Mouse (Mus musculus): ENCODE results near the gene Ppp1r12c.
"Not testable (repeated sequence)": the region's sequence is repeated elsewhere in the genome, so short reads cannot be mapped to it uniquely, and the experiment has no call there.

Ppp1r12c gene

DNA sequence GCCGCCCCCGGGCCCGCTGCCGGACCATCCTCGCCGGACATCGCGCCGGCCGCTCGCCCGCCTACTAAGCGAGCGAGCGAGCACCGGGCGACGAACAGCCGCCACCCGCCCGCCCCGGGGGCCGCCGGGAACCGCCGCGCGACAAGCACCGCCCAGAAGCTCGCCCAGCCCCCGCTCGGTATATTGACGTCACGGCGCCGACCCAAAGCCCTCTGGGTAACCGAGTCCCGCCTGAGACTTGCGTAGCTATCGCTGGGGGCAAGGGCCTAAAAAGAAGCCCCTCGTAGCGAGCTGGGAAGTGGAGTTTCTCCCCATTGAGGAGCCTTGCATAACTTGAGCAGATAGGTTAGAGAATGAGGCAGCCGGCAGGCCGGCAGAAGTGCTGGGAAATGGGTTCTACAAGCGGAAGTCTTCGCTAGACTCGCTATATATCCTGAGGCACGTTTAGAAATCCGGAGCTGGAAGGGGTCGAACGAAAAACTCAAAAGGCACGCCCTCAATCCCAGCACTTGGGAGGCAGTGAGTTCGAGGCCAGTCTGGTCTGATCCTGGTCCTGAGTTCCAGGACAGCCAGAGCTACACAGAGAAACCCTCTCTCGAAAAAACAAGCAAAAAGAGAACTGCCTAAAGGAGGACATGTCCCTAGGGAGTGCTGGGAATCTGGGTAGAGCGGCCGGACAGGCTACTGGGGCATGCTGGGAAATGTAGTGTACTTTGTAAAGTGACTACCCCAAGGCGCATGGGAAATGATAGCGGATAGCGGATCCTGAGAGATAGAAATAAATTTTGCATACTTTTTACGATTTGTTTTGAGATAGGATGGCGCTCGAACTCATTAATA, at the start of gene Ppp1r12c:
TSS of gene Ppp1r12c (minus strand) at position 123 of the 840 bp plus-strand sequence.
- peak; percentile 86 for DNase-seq (ENCODE audit: low read depth, low spot score)

DNA sequence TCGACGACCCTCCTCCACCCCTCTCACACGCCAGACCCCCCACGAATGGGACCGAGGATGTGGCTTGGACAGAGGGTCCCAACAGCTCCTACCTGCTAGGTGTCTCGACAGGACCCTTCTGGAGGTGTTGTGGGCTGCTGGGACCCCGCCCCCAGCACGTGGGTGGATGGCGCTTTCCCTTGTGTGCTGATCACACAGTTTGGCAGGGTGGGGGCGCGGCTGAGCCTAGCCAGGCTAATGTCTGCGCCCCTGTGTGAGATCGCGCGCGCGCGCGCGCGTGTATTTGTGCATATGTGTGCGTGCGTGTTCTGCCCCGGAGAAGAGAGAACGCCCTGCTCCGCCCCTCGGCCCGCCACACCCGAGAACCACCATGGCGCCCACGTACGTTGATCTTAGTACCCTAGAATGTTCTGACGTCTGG, 45.8 kb upstream of the Ppp1r12c start, which contains the start of gene Syt5:
TSS of gene Syt5 (minus strand) at position 321 of the 421 bp plus-strand sequence.
- no peak for DNase-seq (ENCODE audit: low read depth, low spot score)

GRCm38 (mm10) chr7:4546591-4547131, 45.2 kb upstream of the Ppp1r12c start:
- peak; percentile 69 for DNase-seq (ENCODE audit: low read depth, low spot score)

DNA sequence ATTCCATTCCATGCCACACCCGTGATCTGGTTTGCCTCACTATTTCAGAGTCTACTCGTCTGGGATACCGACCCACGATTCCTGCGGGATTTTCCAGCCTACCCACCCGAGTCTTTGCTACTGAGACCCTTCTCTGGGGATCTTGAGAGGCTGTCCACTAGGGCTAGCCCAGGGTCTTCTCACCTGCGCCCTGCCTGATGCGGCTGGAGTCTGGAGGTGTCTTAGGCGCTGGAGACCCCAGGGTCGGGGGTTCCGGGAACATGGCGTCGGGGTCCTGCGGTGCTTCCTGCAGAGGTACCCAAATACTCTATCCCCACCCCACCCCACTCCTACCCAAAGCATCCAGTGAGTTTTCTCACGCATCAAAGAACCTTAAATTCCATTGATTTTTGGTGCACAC, 44.6 kb upstream of the Ppp1r12c start:
- DNase-seq (ENCODE audit: low read depth, low spot score) = no peak

GRCm38 (mm10) chr7:4542013-4542412, 40.5 kb upstream of the Ppp1r12c start:
- DNase-seq (ENCODE audit: low read depth, low spot score) = no peak

DNA sequence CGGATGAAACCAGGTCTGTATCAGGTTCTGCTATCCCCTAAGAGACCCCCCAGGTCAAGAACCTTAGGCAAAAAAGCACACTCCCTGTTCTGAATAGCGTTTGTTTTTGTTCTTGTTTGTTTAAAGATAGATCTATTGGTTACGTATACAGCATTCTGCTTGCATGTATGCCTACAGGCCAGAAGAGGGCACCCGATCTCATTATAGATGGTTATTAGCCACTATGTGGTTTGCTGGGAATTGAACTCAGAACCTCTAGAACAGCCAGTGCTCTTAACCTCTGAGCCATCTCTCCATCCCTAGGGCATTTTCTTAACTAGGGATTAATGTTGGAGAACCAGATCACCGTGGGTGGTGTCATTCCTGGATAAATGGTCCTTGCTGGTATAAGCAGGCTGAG, 39.9 kb upstream of the Ppp1r12c start:
- DNase-seq (ENCODE audit: low read depth, low spot score) = no peak

GRCm38 (mm10) chr7:4539019-4539418, 37.5 kb upstream of the Ppp1r12c start:
- no peak for DNase-seq (ENCODE audit: low read depth, low spot score)

DNA sequence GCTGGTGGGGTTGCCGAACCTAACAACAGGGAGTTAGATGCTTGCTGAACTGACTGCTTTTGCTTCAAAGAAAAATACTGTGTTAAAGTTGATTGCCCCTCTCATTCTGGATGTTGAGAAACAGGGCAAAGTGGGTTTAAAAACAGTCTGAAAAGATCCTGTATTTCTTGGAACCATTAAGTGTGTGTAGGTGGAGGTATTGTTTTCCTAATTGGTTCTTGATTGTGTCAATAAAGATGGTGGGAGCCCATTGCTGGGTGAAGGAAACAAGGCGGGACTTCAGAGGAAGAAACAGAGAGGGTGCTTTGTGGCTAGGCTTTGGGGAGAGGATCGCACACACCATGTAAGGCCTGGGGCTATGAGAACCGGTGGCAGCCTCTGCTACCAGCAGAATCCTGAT, 35.7 kb upstream of the Ppp1r12c start:
- DNase-seq (ENCODE audit: low read depth, low spot score) = no peak

- no peak for DNase-seq (ENCODE audit: low read depth, low spot score)
These were observed 34.9 kb upstream of the Ppp1r12c start for GRCm38 (mm10) chr7:4536369-4536768.

DNA sequence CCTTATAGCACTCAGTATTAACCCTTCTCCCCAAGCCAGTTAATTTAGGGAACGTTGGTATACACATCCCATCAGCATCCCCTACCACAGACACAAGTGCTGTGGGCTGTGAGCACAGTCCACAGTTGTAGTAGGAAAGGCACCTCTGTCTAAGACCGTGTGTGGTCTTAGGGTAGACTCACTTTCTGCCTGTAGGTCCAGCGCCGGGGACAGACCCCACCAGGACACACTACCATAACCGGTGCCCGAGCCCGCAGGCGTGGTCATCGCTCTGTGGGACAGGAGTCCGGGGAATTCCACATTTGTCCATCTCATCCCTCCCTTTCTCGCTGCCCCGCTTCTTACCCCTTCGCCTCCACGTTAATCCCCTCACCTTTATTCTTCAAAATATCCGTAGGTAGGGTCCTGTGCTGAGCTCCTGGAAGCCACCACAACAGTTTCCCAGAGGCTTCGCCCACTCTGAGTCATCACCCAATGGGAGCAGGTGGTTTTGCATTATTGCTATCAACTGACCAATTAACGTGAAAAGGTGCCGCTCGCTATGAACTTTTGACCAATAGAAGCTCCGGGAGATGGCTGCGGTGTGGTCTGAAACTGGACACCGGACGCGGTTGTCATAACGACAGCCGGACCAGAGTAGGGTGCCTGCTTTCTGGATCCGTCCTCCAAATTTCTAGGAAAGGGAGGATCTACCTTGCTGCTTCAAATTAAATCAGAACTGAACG, 30.7 kb upstream of the Ppp1r12c start, which contains the start of gene Dnaaf3:
TSS of gene Dnaaf3 (minus strand) at position 449 of the 725 bp plus-strand sequence.
- DNase-seq (ENCODE audit: low read depth, low spot score) = peak; percentile 79

DNA sequence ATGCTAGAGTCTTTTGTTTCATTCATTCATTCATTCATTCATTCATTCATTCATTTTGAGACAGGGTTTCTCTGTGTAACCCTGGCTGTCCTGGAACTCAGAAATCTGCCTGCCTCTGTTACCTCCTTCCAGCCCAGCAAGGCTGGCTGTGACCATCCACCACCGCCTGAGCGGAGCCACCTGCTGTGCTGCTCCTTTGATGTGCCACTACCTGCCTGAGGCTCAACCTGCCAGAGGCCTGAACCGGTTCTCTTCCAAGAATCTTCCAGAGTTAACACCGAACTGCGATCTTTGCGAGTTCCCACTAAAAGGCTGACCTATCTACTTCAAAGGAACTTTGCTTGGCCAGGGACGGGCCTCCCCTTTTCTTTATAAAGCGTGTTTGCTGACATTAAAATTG, 28.7 kb upstream of the Ppp1r12c start:
- DNase-seq (ENCODE audit: low read depth, low spot score) = not testable (repeated sequence)

- DNase-seq (ENCODE audit: low read depth, low spot score) = no peak
These were observed 25.8 kb upstream of the Ppp1r12c start for GRCm38 (mm10) chr7:4527302-4527689.

- peak; percentile 86 for DNase-seq (ENCODE audit: low read depth, low spot score)
These were observed 25.1 kb upstream of the Ppp1r12c start for GRCm38 (mm10) chr7:4526341-4527301.

DNA sequence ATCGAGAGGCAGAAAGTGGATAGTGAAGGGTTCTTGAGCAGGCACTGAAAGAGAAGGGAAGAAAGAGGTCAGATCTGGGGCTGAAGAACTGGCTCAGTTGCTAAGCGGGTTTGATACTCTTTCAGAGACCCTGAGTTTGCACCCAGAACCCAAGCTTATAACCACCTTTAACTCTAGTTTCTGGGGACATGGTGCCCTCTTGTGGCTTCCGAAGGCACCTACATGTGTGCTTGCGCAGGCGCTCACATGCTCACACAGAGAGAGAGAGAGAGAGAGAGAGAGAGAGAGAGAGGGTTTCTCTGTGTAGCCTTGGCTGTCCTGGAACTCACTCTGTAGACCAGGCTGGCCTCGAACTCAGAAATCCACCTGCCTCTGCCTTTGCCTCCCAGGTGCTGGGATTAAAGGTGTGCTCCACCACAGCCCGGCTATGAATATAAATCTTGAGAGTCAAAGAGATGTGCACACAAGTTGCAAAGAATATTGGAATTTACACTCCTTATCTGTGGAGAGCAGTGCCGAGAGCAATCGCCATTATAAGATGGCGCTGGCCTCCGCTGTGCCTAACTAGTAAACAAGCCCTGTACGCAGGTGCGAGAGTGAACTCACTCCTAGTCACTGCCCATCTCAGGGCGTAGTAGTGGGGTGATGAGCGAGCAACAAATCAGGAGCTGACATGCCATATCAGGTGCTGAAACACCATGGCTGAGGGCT, 22.9 kb upstream of the Ppp1r12c start, which contains the start of gene Tnni3:
TSS of gene Tnni3 (minus strand) at position 18 of the 711 bp plus-strand sequence.
- DNase-seq (ENCODE audit: low read depth, low spot score) = not testable (repeated sequence)

GRCm38 (mm10) chr7:4523205-4524130, 22.0 kb upstream of the Ppp1r12c start:
- DNase-seq (ENCODE audit: low read depth, low spot score) = no peak

GRCm38 (mm10) chr7:4522292-4522691, 20.8 kb upstream of the Ppp1r12c start:
- DNase-seq (ENCODE audit: low read depth, low spot score) = no peak

DNA sequence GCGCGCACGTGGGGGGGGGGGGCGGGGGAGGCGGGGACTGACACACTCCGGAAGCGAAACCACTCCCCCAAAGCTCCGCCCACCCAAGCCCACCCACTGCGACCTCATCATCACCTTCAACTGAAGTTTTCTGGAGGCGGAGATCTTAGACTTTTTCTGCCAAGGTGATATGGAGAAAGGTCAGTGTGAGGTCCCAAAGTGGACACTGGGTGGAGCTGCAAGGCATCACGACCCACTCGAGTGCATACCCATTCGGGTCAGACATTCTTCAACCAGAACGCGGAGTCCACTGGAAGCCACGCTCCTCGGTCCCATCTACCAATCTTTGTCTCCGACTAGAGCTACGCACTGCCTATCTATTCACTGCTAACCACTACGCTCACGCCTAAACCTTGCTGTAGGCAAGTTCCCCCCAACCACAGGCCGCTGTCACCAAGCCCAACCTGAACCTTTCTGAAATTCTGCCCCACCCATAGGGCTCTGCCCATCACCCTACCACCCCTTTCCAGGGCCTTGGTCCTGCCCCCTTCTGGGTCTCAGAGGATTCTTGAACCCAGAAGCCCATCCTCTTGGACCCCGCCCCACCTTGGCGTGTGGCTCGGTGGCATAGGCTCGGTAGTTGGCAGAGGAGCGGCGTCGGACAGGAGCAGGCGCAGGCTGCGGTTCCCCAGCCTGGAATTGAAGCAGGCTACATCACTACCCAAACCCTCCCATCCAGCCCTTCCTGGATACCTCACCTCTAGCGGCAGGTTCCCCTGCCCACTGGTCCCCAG, 19.9 kb upstream of the Ppp1r12c start:
- DNase-seq (ENCODE audit: low read depth, low spot score) = no peak

DNA sequence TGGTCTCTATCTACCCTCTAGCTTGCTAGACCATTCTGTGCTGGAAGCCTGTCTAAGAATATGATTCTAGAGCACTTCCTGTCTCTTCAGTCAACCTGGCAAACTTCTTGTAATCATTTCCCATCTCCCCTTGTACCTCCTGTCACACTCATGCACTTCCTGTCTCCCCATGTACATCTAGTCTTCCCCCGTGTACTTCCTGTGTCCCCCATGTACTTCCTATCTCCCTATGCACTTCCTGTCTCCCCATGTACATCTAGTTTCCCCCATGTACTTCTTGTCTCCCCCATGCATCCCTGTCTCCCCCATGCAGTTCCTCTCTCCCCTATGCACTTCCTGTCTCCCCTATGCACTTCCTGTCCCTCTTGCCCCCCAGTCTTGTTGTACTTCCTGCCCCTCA, 17.0 kb upstream of the Ppp1r12c start:
- no peak for DNase-seq (ENCODE audit: low read depth, low spot score)
